Mouse (Mus musculus): ENCODE measurements around the gene Krtap10-4.
"Not testable (repeated sequence)": the region's sequence is repeated elsewhere in the genome, so short reads cannot be mapped to it uniquely, and the experiment has no call there.

The Krtap10-4 gene

DNA sequence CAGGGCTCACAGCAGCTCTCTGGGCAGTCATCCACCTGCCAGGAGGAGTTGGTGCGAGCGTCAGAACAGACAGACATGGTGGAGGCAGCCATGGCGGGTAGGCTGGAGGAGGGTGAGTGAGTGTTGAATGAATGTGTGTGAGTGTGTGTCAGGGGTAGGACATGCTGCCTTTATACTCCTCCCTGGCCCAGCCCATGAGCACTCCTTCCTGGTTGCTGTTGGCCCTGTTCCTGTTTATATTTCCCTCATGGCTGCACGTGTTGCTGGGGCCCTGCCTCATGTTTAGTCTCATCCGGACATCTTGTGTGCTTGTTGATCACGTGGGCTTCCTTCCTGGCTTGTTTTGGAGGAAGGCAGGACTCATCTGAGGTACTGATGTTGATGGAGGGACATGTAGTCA, at the start of gene Krtap10-4:
Gene Krtap10-4, minus strand, starts transcription at position 145 of the 400 bp plus-strand sequence.
- DNase-seq: no peak

DNA sequence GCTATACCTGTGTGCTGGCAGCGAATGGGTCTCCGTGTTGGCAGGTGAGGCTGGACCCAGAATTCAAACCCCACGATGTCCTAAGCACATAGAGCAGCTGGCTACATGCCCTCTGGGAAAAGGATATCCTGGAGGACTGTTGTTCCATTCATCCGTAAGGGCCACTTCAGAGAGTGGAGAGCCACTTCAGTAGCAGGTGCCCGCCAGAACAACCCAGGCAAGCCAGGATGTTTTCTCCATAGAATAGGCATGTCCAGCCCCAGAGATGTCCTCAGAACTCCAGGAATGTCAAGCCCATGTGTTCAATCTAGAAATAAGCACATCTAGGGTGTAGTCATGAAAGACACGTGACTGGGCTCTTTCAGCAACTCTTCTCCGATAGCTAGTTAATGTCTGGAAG, 42.8 kb upstream of the Krtap10-4 start:
- peak; percentile 30 for DNase-seq

- DNase-seq: no peak
Measured at GRCm38 (mm10) chr10:77867546-77867945, 40.7 kb upstream of the Krtap10-4 start.

GRCm38 (mm10) chr10:77864762-77865143, 37.9 kb upstream of the Krtap10-4 start:
- no peak for DNase-seq

DNA sequence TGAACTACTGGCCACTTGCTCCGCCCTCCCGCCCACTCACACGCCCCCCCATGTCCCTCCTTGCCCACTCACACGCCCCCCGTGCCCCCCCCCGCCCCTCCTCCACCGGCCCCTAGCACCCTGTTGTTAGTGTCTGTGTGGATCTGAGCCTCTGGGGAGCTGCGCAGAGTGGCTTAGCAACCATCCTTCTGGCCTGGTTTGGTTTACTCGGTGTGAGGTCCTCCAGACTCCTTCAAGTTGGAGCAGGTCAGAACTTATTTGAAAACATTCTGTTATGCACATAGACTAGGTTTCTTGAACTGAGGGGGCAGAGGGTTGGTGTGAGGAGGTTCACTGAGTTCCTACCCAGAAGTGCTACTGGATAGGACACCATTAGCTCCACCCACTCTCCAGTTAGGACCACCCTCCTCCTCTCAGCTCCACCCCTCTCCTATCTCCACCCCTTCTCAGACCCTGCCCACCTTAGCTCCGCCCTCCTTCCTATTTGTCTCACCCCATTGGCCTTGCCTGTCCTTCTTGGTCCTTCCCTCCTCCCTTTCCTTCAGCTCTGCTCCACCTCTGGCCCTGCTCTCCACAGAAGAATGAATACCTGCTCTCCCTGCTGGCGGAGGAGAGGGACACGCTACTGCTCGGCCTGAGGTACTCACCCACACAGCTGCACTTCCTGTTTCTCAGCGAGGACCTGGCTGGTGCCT, 37.3 kb upstream of the Krtap10-4 start:
- DNase-seq: peak; percentile 40

GRCm38 (mm10) chr10:77861675-77862074, 34.8 kb upstream of the Krtap10-4 start, which contains the start of gene Gm3285:
Gene Gm3285, plus strand, starts transcription at chr10:77861975.
- DNase-seq: no peak

DNA sequence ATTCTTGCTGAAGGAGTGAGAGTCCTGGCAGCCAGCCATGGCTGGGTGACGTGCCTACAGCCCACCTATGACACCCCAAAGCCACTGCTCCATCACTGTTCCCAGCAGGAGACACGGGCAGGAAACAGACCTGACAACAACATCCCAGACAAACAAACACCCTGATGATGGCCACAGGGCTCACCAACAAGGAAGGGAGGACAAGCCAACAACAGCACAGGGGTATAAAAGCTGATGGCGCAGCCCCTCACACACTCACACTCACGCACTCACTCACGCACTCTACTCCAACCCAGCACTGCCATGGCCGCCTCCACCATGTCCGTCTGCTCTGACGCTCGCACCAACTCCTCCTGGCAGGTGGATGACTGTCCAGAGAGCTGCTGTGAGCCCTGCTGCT, 25.7 kb upstream of the Krtap10-4 start, which contains the start of gene Gm10318:
Gene Gm10318, plus strand, starts transcription at position 301 of the 400 bp plus-strand sequence.
- no peak for DNase-seq

- no peak for DNase-seq
Measured at GRCm38 (mm10) chr10:77847538-77847937, 20.6 kb upstream of the Krtap10-4 start.

DNA sequence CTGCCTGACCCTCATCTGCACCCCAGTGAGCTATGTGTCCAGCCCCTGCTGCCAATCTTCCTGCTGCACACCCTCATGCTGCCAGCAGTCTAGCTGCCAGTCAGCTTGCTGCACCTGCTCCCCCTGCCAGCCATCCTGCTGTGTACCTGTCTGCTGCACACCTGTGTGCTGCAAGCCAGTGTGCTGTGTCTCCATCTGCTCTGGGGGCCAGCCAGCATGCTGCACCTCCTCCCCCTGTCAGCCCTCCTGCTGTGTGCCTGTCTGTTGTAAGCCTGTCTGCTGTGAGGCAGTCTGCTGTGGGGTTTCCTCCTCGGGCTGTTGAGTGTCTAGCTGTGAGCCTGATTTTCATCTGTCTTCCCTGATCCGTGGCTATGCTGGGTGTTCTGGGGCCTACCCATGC, 20.1 kb upstream of the Krtap10-4 start:
- no peak for DNase-seq

- DNase-seq: no peak
Measured at GRCm38 (mm10) chr10:77846503-77846902, 19.6 kb upstream of the Krtap10-4 start, which contains the start of gene Gm36176. Gene Gm36176, plus strand, starts transcription at chr10:77846803.

- DNase-seq: no peak
Measured at GRCm38 (mm10) chr10:77839006-77839405, 12.1 kb upstream of the Krtap10-4 start.

DNA sequence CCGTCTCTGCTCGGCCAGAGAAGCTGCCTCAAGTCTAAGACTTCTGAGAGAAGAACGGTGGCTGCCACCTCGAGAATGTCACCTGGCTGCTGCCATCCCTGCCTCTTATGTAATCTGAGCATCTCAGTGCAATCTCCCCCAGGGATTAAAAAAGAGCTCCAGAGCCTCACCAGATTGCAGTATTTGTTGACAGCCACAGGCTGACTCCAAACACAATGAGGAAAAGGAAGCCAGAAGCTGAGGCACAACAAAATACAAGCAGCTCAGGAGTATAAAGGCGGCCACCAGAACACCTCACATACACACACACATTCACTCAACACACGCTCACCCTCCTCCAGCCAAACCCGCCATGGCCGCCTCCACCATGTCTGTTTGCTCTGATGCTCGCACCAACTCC, 8.8 kb upstream of the Krtap10-4 start, which contains the start of gene Krtap10-10:
Gene Krtap10-10, plus strand, starts transcription at position 301 of the 400 bp plus-strand sequence.
- DNase-seq: no peak

GRCm38 (mm10) chr10:77819203-77819602, 7.7 kb downstream of the Krtap10-4 start:
- no peak for DNase-seq

GRCm38 (mm10) chr10:77818523-77818922, 8.4 kb downstream of the Krtap10-4 start:
- no peak for DNase-seq

DNA sequence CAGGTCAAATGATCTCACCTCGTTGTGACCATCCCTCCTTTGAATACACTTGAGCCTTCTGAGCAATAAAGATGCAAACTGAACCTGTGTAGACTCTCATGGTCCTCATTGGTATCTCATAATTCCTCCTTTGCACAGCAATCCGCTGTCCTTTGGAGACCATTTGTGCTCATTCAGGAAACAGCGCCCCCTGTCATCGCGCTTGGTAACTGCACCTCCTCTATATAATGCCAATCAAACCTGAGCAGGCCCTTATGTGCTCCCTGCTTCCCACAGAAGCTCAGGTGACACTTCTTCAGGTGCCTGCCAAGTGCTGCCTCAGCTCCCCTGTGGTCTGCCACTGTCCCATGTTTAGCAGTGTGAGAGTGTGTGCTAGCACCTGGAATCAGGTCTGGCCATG, 11.4 kb downstream of the Krtap10-4 start:
- peak; percentile 30 for DNase-seq

GRCm38 (mm10) chr10:77814382-77814781, 12.5 kb downstream of the Krtap10-4 start, which contains the start of gene Gm2696:
Gene Gm2696, plus strand, starts transcription at chr10:77814682.
- no peak for DNase-seq

DNA sequence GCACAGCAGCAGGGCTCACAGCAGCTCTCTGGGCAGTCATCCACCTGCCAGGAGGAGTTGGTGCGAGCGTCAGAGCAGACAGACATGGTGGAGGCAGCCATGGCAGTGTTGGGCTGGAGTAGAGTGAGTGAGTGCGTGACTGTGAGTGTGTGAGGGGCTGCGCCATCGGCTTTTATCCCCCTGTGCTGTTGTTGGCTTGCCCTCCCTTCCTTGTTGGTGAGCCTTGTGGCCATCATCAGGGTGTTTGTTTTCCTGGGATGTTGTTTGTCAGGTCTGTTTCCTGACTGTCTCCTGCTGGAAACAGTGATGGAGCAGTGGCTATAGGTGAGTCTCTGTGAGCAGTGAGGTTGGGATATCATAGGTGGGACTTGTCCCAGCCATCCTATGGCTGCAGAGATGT, 15.2 kb downstream of the Krtap10-4 start, which contains the start of gene Gm9507:
Gene Gm9507, minus strand, starts transcription at position 101 of the 400 bp plus-strand sequence.
- no peak for DNase-seq

GRCm38 (mm10) chr10:77804095-77804494, 22.8 kb downstream of the Krtap10-4 start:
- DNase-seq: no peak

DNA sequence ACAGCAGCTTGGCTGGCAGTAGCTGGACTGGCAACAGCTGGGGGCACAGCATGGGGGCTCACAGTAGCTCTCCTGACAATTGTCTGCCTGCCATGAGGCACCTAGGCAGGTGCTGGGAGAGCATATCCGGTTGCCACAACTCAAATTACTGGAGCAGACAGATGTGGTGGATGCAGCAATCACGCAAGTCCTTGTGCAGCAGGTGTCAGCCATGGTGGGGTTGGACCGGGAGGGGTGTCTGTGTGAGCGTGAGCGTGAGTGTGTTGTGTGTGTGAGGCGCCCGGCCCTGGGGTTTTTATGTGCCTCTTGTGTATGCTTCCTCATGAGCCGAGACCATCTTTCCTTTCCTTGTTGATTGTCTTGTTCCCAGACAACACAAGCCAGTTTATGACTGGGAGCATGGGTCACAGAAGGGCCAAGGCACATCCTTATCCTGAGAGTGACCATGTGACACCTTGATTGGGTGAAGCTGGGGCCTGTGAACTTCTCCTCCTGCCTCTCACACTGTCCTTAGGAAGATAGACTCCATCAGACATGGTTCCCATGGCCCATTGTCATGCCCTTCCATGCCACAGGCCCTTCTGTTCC, 27.9 kb downstream of the Krtap10-4 start, which contains the start of gene Gm19668:
Gene Gm19668, minus strand, starts transcription at position 213 of the 588 bp plus-strand sequence.
- DNase-seq: no peak

GRCm38 (mm10) chr10:77798164-77798920, 28.6 kb downstream of the Krtap10-4 start:
- not testable (repeated sequence) for DNase-seq

DNA sequence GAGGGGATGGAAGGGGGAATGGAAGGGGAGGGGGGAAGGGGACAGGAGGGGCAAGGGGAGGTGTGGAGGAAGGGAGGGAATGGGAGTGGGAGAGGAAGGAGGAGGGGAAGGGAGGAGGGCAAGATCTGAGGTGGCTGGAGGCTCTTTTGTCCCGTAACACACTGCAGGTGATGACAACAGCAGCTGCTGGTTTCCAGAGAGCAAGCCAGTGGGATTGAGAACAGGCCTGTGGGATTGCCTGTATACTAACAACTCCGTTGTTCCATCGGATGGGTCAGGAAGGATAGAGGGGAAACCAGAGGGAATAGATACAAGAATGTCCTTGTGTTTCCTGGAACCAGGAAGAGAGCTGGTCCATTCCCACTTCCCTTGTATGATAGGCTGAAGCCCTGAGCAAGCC, 29.2 kb downstream of the Krtap10-4 start:
- no peak for DNase-seq

GRCm38 (mm10) chr10:77794976-77795375, 31.9 kb downstream of the Krtap10-4 start, which contains the start of gene Gm9639:
Gene Gm9639, minus strand, starts transcription at chr10:77795076.
- no peak for DNase-seq

GRCm38 (mm10) chr10:77788621-77789020, 38.3 kb downstream of the Krtap10-4 start:
- no peak for DNase-seq
